Mouse (Mus musculus) liver, embryonic 14.5 days (tissue): ENCODE results near the gene Zfp113. TPM values are rescaled to one million over a fixed set of nuclear protein-coding genes. Genes with fewer than 3 reads are reported as not detected.

Experiments
- ATAC-seq: fragments of 200-750 bp; cut with Nextera tagmentation; 2 replicates; pipeline ENCODE4 v1.8.0; 2017; ENCODE audit warnings: moderate number of reproducible peaks, mild to moderate bottlenecking, moderate library complexity; ENCODE audit not compliant: insufficient read depth
- DNase-seq, 3 experiments: peaks; one replicate each; pipeline ENCODE4 v3.0.0-alpha.2; 2012 to 2013; ENCODE audit warnings: low read depth in 3 of 3, low spot score in 3 of 3
- H3K27ac ChIP-seq: fragments of 300-500 bp; sonication (generic); 2 replicates; pipeline ENCODE4 v1.5.1; 2014; ENCODE audit warnings: moderate library complexity, mild to moderate bottlenecking, control low read depth, inconsistent platforms
- H3K27me3 ChIP-seq: fragments of 300-500 bp; sonication (generic); 2 replicates; pipeline ENCODE4 v1.6.1; 2014; ENCODE audit warnings: mild to moderate bottlenecking, low read length, moderate library complexity; ENCODE audit not compliant: control insufficient read depth, insufficient read depth
- H3K36me3 ChIP-seq: fragments of 300-500 bp; sonication (generic); replicated peaks from 2 replicates; pipeline ENCODE4 v1.6.1; 2014; ENCODE audit warnings: low read depth; ENCODE audit not compliant: control insufficient read depth, insufficient read depth
- H3K4me1 ChIP-seq, 2 experiments: fragments of 200-500 bp in 1 of 2; fragments of 300-500 bp in 1 of 2; sonication (generic) in 1 of 2; replicated peaks; 2 replicates each; pipeline ENCODE4 v1.6.1; 2012 to 2014; ENCODE audit warnings: antibody characterized with exemption in 1 of 2, inconsistent platforms in 1 of 2, low read length in 1 of 2; ENCODE audit not compliant: control insufficient read depth in 2 of 2, insufficient read depth in 2 of 2
- H3K4me2 ChIP-seq: fragments of 300-500 bp; sonication (generic); 2 replicates; pipeline ENCODE4 v1.6.1; 2014; ENCODE audit warnings: low read depth, mild to moderate bottlenecking, control low read depth, moderate library complexity
- H3K4me3 ChIP-seq, 2 experiments: fragments of 200-500 bp in 1 of 2; fragments of 300-500 bp in 1 of 2; sonication (generic) in 1 of 2; 2 replicates each; pipeline ENCODE4 v1.5.1; 2012 to 2014; ENCODE audit warnings: low read depth in 2 of 2, low read length in 2 of 2, mild to moderate bottlenecking in 2 of 2, control low read depth in 1 of 2, inconsistent platforms in 1 of 2, moderate library complexity in 1 of 2; ENCODE audit not compliant: insufficient read depth in 1 of 2
- H3K9ac ChIP-seq: fragments of 300-500 bp; sonication (generic); replicated peaks from 2 replicates; pipeline ENCODE4 v1.6.1; 2014; ENCODE audit warnings: mild to moderate bottlenecking, control low read depth, moderate library complexity
- H3K9me3 ChIP-seq: fragments of 300-500 bp; sonication (generic); 2 replicates; pipeline ENCODE4 v1.6.1; 2016; ENCODE audit warnings: low read length, mixed read lengths; ENCODE audit not compliant: control insufficient read depth
- CTCF ChIP-seq: IDR thresholded peaks from 2 replicates; pipeline ENCODE4 v1.5.1; 2016; ENCODE audit warnings: antibody characterized with exemption, low read depth, control low read depth
- EP300 ChIP-seq: IDR thresholded peaks from 2 replicates; pipeline ENCODE4 v1.6.1; 2016; ENCODE audit warnings: antibody characterized with exemption, low read depth
- WGBS: fragments of 180-500 bp; shearing (Covaris S2); extraction: QIAGEN DNeasy Blood & Tissue Kit; methylation state at CpG from one replicate; pipeline ENCODE4 v1.1.7; 2014; ENCODE audit not compliant: insufficient replicate concordance; 5-methylcytosine and 5-hydroxymethylcytosine counted together
- polyA plus RNA-seq, 2 experiments: library from polyadenylated mRNA; depleted of rRNA in 1 of 2; stranded (reverse) in 1 of 2; unstranded in 1 of 2; fragments of >200 nt; fragmentation: Nextera tagmentation in 1 of 2; extraction: Ambion mirVana in 1 of 2; gene quantifications; 2 replicates each; pipeline versions ENCODE4 v1.2.1 to v1.2.3; 2012 to 2014

Zfp113 gene
- polyA plus RNA-seq, 2 experiments: 1.4 to 2.6 TPM

- Histone ChIP-seq H3K27me3 (no peaks in the 10 kb centered on the region), H3K9ac (peak within 1 kb of the TSS; percentile 72), H3K36me3 (peaks cover 36% of the 10 kb centered on the region), H3K4me3 (peak within 1 kb of the TSS; percentile 77 to 98), H3K4me2 (peak within 1 kb of the TSS; percentile 83), H3K9me3 (no peaks in the 10 kb centered on the region), H3K4me1 (peaks cover 14 to 17% of the 10 kb centered on the region in 2 experiments), H3K27ac (peak within 1 kb of the TSS; percentile 6)
- ATAC-seq (peak; percentile 94), DNase-seq (peak; percentile 83 to 85 (median 85))
- TF ChIP-seq EP300: no peak
- no peak for TF ChIP-seq CTCF
- under 1% methylated on average over 42 of the region's 42 CpGs for WGBS
These were observed 5.5 kb upstream of the Zfp113 start, which contains the start of gene Cops6 for GRCm38 (mm10) chr5:138160842-138161665. Gene Cops6 (plus strand): TSS chr5:138161071.

- Histone ChIP-seq H3K9ac (peak overlapping the region; percentile 72; the same call in 1 of the 2 replicates), H3K4me2 (peak overlapping the region; percentile 83), H3K36me3 (peaks cover 28% of the 10 kb centered on the region), H3K4me3 (peak overlapping the region in 1 of 2 experiments; percentile 77; a peak in 2 of 4 replicates), H3K4me1 (peaks cover 14 to 17% of the 10 kb centered on the region in 2 experiments), H3K9me3 (no peaks in the 10 kb centered on the region), H3K27ac (no peak overlapping the region), H3K27me3 (no peaks in the 10 kb centered on the region)
- TF ChIP-seq CTCF (no peak), EP300 (no peak)
- 51% methylated on average over 7 of the region's 7 CpGs for WGBS
- no peak for DNase-seq
- no peak for ATAC-seq
These were observed 4.7 kb upstream of the Zfp113 start for GRCm38 (mm10) chr5:138160224-138160762.

GRCm38 (mm10) chr5:138154390-138154789, 1.2 kb downstream of the Zfp113 start:
- Histone ChIP-seq H3K9ac (no peak overlapping the region), H3K36me3 (peaks cover 7% of the 10 kb centered on the region), H3K27me3 (no peaks in the 10 kb centered on the region), H3K9me3 (no peaks in the 10 kb centered on the region), H3K27ac (no peak overlapping the region), H3K4me3 (peak overlapping the region in 1 of 2 experiments; percentile 66; a peak in 2 of 4 replicates), H3K4me1 (peaks cover 2 to 3% of the 10 kb centered on the region in 2 experiments; a peak in 3 of 4 replicates), H3K4me2 (peak overlapping the region; percentile 86)
- 53% methylated on average over 3 of the region's 3 CpGs for WGBS
- no peak for DNase-seq
- no peak for ATAC-seq
- TF ChIP-seq EP300 (no peak), CTCF (no peak)

GRCm38 (mm10) chr5:138138585-138138984, 17.0 kb downstream of the Zfp113 start:
- no peaks in the 10 kb centered on the region for H3K9me3 ChIP-seq
- ATAC-seq (no peak), DNase-seq (no peak)
- H3K27ac ChIP-seq: no peak overlapping the region
- H3K4me1 ChIP-seq: peaks cover 10 to 12% of the 10 kb centered on the region in 2 experiments
- H3K9ac ChIP-seq: no peak overlapping the region
- TF ChIP-seq CTCF (no peak), EP300 (no peak)
- no peak overlapping the region for H3K4me3 ChIP-seq
- H3K4me2 ChIP-seq: no peak overlapping the region
- no peaks in the 10 kb centered on the region for H3K27me3 ChIP-seq
- peaks cover 1% of the 10 kb centered on the region; the same call in 1 of the 2 replicates for H3K36me3 ChIP-seq
- 15% methylated on average over 4 of the region's 4 CpGs for WGBS

GRCm38 (mm10) chr5:138137935-138138549, 17.5 kb downstream of the Zfp113 start:
- Histone ChIP-seq H3K27ac (no peak overlapping the region), H3K4me3 (no peak overlapping the region), H3K36me3 (peaks cover 5% of the 10 kb centered on the region), H3K9ac (no peak overlapping the region), H3K4me1 (peaks cover 10 to 12% of the 10 kb centered on the region in 2 experiments), H3K9me3 (no peaks in the 10 kb centered on the region), H3K27me3 (no peaks in the 10 kb centered on the region), H3K4me2 (no peak overlapping the region)
- TF ChIP-seq CTCF (peak; percentile 79), EP300 (no peak)
- DNase-seq: peak in 2 of 3 experiments; percentile 49 to 58
- 48% methylated on average over 8 of the region's 8 CpGs for WGBS
- ATAC-seq: peak; percentile 68; the same call in 1 of the 2 replicates
